Mouse (Mus musculus) monocyte, adult 5-6 weeks (primary cell): ENCODE data around the gene Rab4a. TPM values are rescaled to one million over a fixed set of nuclear protein-coding genes. Genes with fewer than 3 reads are reported as not detected.

Source experiments
- ATAC-seq: fragments of 153-309, 156-312 bp; replicated peaks from 2 replicates; pipeline ENCODE4 v1.8.0; 2017; ENCODE audit warnings: mild to moderate bottlenecking; ENCODE audit not compliant: low TSS enrichment, insufficient number of reproducible peaks, severe bottlenecking, poor library complexity, low FRiP score
- total RNA-seq: library from RNA; stranded (forward); fragments of 200-1000, 200-491, 200-594 nt; gene quantifications from 3 replicates; pipeline ENCODE4 v1.2.3, GENCODE M21; 2017

Gene Rab4a
- total RNA-seq, 1 experiment from 2014 or later = 0.86 TPM

DNA sequence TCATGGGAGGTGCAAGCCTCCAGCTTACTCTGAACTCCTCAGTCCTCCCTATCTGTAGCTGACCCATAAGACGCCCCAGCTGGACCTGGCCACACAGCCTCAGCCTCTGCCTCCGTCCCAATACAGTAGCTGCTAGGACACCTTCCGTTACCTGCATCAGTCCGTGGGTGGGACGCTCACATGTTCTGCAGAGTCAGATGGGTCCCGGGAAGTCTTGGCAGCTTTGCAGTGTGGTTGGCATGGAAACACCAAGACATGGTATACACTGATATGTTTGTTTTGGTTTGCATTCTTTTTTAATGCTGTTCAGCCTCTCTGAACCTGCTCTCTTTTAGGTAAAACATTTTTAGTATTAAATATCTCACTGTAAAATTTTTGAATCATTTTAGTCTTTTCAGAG, 30.6 kb downstream of the Rab4a start:
- ATAC-seq = no peak

DNA sequence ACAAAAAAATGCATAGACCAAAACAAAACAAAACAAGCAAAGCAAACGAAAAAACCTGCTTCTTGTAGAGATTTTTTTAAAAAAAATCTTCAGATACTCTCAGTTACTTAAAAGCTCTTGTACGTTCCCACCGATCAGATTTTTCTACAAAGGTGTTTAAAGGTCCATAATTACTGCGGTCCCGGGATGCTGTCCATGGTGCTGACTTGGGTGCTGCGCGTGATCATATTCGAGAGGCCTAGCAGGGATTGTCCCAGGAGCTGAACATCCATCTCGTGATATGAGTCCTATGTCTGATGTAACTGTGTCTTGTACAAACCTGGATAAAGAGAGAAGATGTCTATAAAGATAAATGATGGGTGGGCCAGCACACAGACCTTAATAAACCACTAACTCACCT, 32.7 kb downstream of the Rab4a start:
- ATAC-seq = no peak

- ATAC-seq = no peak
Measured at GRCm38 (mm10) chr8:123840578-123841345, 35.0 kb downstream of the Rab4a start.

DNA sequence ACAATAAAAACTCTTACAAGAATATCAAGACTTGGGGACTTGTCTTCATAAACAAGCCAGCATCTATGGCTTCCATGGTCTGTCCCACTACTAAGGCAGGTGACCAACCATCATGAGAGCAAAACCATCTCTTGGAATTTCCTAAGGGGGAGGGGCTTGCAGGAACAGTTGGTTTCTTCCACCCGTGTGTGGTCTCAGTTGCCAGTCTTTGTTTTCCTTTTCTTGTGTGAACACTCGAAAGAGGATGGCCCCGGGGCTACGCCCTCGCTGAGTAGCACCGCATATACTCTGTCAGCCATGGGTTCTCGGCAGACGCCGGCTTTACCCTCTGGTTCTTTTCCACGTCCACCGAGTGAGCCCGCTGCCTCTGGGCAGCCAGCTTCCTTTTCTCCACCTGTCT, 36.3 kb downstream of the Rab4a start:
- no peak for ATAC-seq

DNA sequence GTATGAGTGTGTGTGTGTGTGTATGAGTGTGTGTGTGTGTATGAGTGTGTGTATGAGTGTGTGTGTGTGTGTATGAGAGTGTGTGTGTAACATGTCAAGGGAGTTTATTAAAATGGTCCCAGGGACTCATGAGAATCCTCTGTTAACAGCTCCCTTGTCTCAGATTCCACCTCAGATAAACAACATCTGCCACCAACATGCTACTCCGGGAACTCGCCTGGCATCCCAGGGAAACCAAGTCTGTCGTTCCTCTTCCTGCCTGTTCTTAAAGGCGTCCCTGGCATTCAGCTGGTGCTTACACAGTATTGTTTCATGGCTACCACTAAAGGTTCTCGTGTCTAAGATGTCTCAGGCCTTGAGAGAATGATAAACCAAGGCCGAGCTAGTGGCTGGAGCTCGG, 38.6 kb downstream of the Rab4a start:
- ATAC-seq = no peak

DNA sequence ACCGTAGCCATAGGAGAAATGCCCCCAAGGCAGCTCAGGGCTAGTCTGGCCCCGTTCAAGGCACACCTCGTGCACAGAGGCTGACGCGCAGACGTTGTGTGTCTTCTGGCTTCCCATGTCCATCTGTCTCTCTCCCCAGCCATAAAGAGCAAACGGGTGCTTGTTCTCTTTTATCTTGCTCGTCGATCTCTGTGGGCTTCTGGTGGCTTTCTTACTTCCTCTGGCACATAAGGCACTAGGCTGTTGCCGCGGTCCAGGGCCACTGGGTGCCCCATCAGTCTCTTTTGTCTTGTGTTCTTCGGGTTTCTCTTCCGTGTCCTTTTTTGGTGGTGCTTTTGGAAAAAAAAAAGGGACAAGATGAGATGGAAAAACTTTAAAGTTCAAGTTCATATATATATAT, 39.3 kb downstream of the Rab4a start:
- ATAC-seq = no peak

DNA sequence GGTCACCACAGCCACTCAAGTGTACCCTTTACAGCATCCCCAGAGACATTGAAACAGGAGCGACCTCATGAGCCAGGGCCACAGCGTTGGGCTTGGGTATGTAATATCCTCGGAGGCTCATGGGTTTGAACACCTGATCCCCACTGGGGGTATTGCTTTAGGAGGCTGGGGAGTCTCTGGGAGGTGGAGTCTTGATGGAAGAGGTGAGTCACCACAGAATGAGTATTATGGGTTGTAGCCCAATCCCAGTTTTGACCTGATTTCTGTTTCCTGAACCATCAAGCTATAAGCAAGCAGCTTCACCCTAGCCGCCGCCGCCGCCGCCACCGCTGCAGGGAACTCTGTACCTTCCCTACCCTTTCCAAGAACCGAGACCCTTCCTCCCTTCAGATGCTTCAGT, 40.2 kb downstream of the Rab4a start:
- no peak for ATAC-seq

DNA sequence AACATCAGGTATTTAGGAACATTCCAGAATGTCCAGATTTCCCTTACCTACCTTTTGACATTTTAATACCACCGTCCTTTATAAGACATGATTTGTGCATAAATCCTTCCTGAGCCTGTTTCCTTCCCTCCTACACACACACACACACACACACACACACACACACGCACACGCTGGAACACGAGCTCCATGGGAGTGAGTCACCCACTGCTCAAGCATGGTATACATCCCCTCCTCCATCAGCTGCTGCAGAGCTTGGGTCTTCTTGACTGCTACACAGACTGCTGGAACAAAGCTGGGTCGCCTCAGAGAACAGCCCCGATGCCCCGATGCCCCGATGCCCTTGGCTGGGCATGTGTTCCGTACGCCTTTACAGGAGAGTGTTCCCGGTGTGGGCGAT, 40.7 kb downstream of the Rab4a start:
- ATAC-seq = no peak

DNA sequence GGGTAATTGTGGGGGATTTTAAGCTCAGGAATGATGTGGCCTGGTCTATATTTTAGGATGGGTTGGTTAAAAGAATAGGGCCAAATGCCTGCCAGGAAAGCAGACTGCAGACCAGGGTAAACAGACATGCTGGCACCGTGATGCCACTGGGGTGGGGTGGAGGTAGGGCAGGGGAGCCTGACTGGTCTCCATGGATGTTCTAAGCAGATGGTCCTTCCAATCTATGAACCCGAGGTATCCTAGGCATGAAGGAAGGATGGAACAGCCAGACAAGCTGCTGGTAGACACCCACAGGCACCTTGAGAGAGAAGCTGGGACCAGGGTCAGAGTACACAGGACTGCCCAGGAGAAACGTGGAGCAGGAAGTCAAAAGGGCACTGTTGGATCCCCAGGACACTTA, 41.8 kb downstream of the Rab4a start:
- ATAC-seq = no peak

DNA sequence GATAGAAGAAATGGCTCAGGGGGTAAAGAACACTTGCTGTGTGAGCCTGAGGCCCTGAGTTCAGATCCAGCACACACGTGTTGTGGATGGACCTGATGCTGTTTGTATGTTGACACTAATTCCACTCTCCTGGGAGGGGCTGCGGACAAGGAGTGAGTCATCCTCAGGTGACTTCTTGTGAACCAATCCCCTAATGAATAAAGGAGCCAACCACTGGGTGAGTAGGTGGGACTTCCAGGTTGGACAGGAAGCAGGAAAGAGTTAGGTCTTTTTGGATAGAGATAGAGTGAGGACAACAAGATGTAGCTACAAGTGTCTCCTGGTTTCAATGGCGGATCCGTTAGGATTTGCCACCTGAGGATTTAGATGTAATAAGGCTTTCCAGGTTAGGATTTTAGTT, 43.6 kb downstream of the Rab4a start:
- no peak for ATAC-seq

DNA sequence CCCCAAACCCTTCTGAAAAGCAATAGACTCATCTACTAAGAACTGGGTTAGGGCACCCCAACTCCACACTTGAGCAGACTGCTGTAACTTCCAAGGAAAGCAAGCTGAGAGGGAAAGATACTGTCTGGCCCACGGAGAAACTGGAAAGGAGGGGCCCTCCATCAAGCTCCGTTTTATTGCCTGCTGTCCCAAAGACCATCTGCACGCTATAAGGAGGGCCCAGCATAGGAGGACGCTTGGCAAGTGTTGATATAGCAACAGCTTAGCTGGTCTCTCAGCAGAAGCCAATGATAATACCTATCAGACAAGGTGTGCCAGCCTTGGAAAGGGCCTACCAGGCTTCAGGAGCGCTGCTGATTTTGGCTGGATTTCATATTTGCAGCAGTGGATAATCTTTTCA, 45.8 kb downstream of the Rab4a start:
- no peak for ATAC-seq

DNA sequence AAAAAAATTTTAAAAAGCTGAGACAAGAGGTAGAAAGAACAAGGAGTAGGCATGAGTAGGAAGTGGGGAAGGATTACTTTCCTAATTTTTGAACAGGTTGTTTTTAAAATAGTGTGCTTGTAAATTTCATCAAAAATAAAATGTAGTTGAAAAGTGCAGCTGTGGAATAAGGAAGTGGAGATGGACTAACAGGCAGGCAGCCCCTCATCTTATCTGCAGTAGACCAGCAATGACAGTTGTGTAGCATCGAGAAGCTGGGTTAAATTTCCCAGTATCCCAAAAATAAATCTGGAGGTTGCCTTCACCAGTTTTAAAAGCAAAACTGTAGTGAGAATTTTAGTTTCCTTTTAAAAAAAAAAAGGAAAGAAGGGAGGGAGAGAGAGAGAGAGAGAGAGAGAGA, 48.5 kb downstream of the Rab4a start:
- ATAC-seq = no peak

GRCm38 (mm10) chr8:123854733-123855475, 49.1 kb downstream of the Rab4a start:
- ATAC-seq = no peak

DNA sequence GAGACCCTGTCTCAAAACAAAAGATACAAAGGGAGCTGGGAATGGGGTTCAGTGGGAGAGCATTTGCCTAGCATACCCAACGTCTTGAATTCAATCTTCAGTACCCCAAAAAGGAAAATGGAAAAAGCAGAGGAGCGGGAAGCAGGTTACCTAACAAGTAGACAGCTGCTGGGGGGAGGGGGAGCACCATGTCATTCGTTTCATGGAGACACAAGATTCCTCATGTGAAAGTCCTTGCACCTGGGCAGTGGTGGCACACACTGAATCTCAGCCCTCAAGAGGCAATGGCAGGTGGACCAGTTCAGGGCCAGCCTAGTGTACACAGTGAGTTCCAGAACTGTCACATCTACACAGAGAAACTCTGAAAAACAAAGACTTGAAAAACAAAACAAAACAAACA, 51.6 kb downstream of the Rab4a start:
- no peak for ATAC-seq

DNA sequence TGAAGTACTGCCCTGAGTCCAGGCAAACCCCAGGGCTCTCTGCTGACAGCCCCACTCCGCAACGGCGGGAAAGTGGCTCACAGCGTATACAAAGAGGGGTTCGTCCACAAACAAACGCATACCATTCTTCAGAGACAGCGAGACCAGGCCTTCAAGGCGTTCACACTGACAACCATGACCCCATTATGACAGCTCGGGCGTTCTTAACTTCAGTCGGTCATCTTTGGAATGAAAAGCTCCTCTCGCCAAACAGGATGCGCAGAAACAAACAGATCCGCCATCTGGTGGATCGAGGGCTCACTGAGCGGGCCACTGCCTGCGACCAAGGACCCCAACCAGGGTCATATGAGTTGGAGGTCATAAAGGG, 52.8 kb downstream of the Rab4a start:
- 0 out of 2 replicates have a peak, but pooled peaks have one; percentile 7 for ATAC-seq

DNA sequence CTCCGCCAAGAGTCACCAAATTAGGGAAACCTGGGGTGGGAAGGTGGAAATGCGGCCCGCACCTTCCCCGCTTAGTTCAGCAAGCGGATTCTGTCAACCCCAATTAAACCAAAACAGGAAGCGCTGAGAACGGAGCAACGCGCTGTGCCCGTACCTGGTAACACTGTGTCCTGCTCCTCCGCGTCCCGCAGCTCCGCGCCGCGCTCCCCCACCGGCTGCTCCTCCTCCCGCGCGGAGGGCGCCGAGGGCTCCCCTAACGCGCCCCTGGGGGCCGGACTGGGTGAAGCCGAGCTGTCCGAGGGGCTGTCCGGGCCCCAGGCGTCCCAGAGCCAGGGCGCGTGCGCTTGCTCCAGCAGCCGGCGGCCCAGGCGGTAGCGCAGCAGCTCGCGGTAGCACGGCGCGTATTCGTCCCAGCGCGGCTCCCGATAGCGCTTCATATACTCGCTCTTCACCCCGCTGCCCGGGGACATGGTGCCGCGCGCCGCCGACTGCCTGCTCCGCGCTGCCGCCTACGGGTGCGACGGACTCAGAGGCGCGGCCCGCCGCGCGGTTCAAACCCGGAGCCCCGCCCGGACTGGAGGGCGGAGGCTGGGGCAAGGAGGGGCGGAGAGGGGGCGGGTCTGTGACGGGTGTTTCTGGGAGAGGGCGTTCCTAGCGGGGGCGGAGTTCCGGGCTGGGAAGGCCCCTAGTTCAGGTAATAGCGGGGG, 53.3 kb downstream of the Rab4a start:
- peak; percentile 77 for ATAC-seq

GRCm38 (mm10) chr8:123859648-123860259, 54.0 kb downstream of the Rab4a start, which contains the start of gene Ccsap:
Gene Ccsap (minus strand): TSS chr8:123860209.
- ATAC-seq = peak; percentile 50

GRCm38 (mm10) chr8:123860386-123860785, 54.6 kb downstream of the Rab4a start:
- no peak for ATAC-seq

GRCm38 (mm10) chr8:123865786-123866185, 60.0 kb downstream of the Rab4a start:
- ATAC-seq = no peak
